Mouse (Mus musculus): ENCODE measurements at regions not wholly inside any gene's neighbourhood (a gene's known extent, or its start where the extent isn't known, plus 50 kb on each side); places are given as distances from the start of the nearest gene placed in this dataset.

GRCm38 (mm10) chr8:34756916-34757315 is 645.4 kb upstream of the Gm10131 start:
- no peak for DNase-seq

DNA sequence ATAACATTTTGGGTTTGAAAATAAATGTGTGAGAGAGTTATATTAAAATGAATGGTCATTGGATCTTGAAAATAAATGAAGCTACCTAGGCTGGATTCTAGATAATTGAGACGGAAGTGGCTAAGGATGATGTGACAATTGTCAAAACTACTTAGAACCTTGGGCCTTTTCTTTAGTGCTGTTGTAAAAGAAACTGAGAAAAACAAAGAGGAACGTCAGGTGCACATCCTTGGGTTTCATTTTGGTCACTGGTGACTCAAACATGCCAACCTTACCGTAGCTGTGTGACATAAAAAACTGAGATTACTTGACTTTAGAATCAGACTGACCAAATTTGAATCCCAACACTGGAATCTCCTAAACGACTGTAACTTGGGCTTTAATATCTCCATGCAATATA is 644.6 kb upstream of the Gm10131 start:
- DNase-seq = no peak

DNA sequence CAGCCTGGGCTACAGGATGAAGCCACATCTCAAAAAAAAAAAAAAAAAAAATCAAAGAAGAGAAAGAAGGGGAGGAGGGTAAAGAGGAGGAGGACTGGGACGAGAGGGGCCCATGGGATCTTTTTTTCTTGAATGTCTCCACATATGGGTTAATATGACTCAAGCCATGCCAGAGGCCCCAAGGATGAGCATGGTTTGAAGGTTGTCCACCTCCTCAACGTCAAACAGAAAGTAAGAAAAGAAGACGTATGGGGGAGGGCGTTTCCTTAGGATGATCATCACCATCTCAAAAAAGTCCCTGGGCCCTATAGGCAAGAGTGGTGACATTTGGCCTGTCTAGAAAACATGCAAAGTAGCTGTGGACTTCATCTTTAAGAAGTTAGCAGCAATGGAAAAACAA is 643.9 kb upstream of the Gm10131 start:
- no peak for DNase-seq

DNA sequence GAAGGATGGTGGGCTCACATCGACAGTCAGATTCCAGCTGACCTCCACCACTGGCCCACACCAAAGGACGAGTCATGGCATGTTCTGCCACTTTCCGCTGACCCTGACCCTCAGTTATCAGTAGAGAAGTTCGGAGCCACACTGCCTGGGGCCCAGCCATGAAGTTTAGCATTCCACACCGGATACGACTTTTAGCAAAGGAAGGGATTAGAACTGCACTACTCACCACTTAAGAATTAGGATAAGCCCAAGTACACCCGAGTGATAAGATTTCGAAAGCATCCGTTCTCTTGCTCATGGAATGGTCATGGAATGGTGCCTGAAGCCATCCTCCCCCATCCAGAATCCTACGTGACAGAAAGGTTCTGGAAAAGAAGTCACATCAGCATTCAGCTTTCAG is 641.5 kb upstream of the Gm10131 start:
- DNase-seq = no peak

GRCm38 (mm10) chr8:34748521-34748920 is 637.0 kb upstream of the Gm10131 start:
- DNase-seq = no peak

GRCm38 (mm10) chr8:34745706-34746105 is 634.2 kb upstream of the Gm10131 start:
- DNase-seq = no peak

DNA sequence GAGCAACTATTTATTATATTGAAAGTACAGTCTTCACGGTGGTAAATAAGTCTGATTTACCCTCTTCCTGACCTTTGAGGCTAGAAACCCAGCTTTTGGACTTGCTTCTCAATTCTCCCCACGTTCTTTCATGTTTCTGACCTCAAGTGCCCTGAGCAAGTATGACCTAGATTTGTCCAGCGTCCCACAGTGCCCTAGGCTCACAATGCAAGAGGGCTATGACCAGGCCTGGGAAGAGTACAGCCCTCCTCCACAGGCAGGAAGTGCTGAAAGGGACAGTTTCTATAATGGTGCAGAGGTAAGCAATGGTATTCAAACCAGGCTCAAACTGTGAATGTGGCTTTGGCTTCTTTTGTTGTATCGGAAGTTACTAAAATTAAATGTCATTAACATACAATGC is 633.1 kb upstream of the Gm10131 start:
- DNase-seq = no peak

DNA sequence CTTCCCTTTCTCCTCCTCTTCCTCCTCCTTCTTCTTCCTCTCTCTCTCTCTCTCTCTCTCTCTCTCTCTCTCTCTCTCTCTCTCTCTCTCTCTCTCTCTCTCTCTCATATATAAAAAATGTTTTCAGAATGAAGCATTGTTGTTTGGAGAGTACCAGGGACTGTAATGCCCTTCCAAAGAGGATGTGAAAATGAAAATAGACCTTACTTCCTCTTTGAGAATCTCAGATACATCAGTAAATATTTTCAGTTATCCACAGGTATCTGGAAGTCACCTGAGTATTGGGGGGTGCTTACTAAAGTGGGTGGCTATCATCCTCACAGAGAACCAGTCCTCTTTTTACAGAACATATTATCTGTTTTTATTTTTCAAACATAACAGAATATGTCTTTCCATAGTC is 632.6 kb upstream of the Gm10131 start:
- no peak for DNase-seq

DNA sequence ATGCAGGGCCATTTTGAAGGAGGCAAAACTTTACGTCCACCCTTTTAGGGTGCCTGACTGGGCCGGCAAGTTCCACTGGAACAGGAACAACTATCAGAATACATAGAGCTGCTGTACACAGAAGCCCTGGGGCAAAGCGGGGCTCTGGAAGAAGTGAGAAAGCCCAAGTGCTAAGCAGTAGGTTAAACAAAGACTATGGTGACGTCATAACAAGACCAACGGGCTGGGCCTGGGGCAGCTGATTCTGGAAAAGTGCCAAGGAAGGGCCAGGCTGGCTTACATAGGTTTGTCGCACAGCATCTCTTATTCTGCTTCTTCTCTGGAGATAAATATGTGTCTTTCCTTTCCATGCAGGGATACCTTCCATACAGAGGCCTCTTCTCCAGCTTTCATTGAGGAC is 631.6 kb upstream of the Gm10131 start:
- no peak for DNase-seq

- no peak for DNase-seq
Observed at GRCm38 (mm10) chr8:34740836-34741235, 629.3 kb upstream of the Gm10131 start.

DNA sequence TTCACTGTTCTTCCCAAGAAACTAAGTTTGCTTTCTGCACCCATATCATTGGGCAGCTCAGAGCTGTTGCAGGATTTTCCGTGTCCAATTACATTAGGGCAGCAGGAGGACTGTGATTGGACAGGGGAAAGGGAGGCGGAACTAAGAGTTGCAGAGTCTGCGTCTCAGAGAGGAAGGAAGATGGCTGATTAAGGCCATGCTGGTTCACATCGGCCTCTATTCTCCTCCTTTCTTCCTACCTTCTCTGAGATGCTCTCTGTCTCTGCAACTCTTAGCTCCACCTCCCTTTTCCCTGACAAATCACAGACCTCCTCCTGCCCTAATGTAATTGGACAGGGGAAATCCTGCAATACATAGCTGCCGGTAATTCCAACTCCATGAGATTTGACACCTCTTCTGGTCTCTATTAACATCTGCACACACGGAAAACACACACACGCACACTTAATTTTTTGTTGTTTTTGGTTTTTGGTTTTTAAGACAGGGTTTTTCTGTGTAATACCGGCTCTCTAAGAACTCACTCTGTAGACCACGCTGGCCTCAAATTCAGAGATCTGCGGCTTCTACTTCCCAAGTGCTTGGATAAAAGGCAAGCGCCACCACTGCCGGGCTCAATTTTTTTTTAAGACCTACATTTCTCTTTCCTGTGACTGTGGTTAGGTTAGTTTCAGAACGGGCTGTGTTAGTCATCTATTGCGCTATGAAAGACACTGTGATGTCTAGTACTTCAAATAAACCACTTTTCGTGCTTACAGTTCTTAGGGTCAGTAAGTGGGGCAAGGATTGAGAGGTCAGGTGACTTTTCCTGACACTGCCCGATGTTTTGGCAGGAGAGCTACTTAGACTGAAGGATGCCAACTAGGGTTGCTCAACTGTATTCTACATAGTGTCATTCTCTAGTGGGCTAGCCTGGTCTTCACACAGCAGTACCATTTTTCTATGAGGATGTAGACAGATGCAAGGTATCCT is 628.6 kb upstream of the Gm10131 start:
- DNase-seq = peak; percentile 39

GRCm38 (mm10) chr8:34736214-34736613 is 624.7 kb upstream of the Gm10131 start:
- no peak for DNase-seq

- DNase-seq = no peak
Observed at GRCm38 (mm10) chr8:34735006-34735405, 623.5 kb upstream of the Gm10131 start.

- no peak for DNase-seq
Observed at GRCm38 (mm10) chr8:34732808-34733207, 621.3 kb upstream of the Gm10131 start.

DNA sequence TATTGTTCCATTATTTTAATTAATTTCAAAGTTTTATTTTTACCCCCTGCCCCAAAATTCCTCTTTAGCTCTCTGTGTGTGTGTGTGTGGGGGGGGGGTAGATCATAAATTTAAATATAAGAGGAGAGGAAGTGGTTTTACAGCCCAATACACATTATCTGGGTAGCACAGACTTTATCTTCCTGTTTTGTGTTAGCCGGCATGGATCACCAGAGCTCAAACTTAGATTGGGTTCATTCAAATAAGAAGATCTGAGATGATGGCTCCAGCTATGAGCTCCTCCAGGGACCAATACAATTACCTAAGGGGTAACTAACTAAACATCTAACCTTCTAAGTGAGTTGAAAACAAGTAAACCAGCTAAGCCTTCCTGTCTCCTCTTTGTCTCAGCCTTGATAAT is 620.8 kb upstream of the Gm10131 start:
- no peak for DNase-seq

DNA sequence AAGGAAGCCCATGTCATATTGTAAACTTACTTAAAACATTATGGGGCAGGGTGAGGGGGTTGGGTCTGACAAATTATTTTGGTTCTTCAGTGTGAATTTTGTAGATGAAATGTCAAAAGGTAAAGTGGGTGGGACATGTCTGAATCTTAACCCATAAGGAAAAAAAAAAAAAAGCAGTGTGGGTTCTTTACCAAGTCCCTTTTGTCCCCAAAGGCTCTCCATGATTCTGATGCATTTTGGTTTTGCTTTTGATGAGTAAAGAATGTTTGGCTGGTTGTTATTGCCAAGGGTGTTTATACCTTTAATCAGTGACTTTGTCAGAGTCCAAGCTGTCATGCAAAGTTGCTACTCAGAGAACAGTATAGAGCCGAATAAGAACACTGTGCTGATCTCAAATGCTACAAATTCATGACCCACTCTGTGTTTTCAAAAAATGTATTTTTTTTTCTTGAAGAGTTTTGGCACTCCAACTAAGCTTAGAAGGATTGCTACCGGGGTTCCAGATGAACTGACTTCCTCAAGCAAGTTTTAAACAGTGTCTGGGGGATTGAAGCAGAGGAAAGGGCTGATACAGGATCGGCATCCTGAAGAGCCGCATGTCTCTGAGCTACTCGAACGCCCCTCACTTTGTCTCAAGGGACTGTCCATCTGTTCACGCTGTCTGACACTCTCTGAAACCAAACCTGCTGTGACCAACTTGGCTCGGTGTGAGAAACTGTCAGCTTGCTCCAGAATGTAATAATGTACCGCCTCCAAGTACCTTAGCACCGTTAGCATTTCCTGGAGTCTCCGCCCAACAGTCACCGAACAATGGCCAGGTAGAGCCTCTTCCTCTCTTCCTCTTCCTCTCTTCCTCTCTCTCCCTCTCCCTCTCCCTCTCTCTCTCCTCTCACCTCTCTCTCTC is 619.8 kb upstream of the Gm10131 start:
- DNase-seq = no peak

DNA sequence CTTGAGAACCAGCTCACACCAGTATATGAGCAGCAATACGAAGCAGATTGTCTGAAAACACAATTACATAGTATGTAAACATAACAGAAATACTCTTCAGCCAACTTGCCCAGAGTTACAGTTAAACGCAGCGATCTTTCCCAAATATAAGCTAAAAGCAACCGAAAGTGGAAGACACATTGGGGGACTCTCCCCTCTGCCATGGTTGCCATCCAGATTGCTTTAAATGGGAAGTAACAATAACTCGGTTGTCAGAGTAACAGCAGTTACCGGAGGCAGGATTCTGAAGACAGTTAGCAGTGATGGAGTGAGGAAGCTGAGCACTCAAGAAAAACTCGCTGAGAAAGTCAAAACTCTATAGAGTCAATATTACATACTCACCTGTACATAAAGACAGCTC is 618.0 kb upstream of the Gm10131 start:
- DNase-seq = no peak

DNA sequence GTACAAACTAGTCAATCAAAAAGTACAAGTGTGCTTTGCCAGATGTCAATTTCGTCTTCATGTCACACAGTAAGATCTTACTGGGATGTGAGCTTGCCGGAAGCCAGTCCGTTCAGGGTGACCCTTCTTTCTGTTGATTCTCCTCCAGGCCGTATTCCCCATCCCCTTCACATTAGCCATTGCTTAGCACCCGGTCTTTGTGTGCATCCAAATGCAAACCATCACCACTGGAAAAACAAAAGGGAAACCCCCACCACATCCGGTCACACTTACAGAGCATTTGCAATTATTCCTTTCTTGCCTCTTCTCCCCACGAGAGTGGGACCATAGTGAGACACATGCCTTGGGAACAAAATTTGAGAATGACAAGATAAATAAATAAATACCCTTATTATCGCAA is 616.2 kb upstream of the Gm10131 start:
- no peak for DNase-seq

GRCm38 (mm10) chr8:34726145-34726767 is 614.7 kb upstream of the Gm10131 start:
- DNase-seq = no peak

DNA sequence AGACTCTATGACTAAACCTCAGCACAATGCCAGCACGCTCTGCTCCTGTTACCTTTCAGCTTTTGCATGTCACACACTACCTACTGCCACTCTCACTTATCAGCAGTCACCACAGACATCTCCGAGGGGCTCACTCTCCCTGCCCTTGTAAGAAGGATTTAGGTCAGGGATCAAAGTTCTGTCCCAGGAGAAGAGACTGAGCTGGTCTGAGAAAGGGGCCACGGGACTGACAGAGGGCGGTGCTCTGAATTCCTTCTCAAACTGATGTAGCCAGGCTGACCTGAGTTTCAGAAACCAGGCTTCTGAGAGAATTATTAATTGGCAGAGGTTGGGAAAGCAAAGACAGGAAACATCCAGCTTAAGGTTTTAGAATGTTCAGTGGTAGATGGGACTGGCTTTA is 614.0 kb upstream of the Gm10131 start:
- DNase-seq = no peak

DNA sequence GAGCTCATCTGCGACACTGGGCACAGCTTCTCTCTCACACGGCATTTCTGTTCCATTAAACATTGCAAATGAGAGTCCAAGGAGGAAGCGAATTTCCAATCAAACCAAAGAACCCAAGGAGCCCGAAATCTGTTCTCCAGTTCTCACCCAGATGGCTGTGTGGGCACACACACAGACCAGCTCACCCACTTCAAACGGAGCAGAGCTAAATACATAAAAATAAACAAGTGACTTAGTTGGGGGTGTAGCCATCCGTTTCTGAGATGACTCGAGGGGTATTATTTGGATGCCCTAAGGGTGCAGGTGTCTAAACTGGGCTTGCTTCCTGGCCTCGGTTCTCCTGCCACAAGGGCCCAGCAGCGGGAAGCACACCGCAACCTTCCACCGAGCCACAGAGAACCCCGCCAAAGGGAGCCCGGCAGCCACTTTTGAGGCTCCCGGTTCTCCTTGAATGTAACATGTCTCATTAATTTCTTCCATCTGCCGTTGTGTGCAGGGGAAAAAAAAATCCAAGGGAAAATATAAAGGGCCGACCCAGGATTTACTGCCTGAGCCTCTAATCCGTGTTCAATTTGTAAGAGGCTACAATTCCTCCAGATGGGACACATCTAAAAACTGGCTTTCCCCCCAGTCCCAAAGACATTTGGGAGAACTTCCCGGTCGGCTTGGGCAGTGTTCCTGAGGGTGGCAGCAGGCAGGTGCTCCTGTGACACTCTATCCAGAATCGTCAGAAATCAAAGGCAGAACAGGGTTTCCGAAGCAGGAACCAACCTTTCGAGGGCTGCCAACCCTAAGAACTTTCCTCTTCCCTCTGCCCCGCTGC is 598.6 kb upstream of the Gm10131 start:
- no peak for DNase-seq

DNA sequence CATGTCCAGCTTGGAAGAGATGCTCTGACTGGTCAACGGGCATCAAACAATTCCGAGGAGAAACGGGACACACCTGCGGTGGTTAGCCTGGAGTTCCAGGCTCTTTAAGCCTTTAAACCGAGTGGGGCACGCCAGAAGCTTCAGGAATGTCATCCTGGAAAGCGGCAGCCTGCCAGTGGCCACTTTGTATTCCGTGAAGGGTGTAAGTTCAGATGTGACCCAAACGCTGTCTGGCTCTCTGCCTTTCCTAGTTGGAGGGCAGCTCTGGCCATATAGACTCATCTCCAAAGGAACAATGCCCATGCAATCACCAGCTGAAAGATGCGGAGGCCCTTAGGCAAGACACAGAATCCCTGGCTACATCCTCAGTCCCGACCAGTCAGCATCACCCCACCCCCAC is 597.8 kb upstream of the Gm10131 start:
- DNase-seq = no peak

All from thymus, postnatal 4 days (tissue).